Mouse (Mus musculus): ENCODE data around the gene Phospho2.
A peak's percentile ranks its signal among the peaks of the same experiment; 100 is the strongest.
"Not testable (repeated sequence)": the region's sequence is repeated elsewhere in the genome, so short reads cannot be mapped to it uniquely, and the experiment has no call there.

Phospho2 gene

GRCm38 (mm10) chr2:69789429-69790069 lies at the start of gene Phospho2, which contains the start of gene Ccdc173:
Phospho2 (plus strand) TSS chr2:69789623.
Ccdc173 (minus strand) TSS chr2:69789575.
- DNase-seq: peak; percentile 97

GRCm38 (mm10) chr2:69745091-69745490 lies 44.3 kb upstream of the Phospho2 start:
- DNase-seq: no peak

- no peak for DNase-seq
Observed at GRCm38 (mm10) chr2:69760980-69761379, 28.4 kb upstream of the Phospho2 start.

- DNase-seq: no peak
Observed at GRCm38 (mm10) chr2:69763340-69763739, 26.1 kb upstream of the Phospho2 start.

- no peak for DNase-seq
Observed at GRCm38 (mm10) chr2:69764716-69765115, 24.7 kb upstream of the Phospho2 start.

GRCm38 (mm10) chr2:69773331-69773730 lies 16.1 kb upstream of the Phospho2 start:
- DNase-seq: no peak

GRCm38 (mm10) chr2:69777985-69778835 lies 11.2 kb upstream of the Phospho2 start:
- DNase-seq: peak; percentile 64

GRCm38 (mm10) chr2:69778836-69779177 lies 10.6 kb upstream of the Phospho2 start:
- DNase-seq: peak; percentile 64

- no peak for DNase-seq
Observed at GRCm38 (mm10) chr2:69788974-69789373, 449 bp upstream of the Phospho2 start.

GRCm38 (mm10) chr2:69790285-69790684 lies 862 bp downstream of the Phospho2 start:
- DNase-seq: peak; percentile 87

GRCm38 (mm10) chr2:69790722-69791121 lies 1.3 kb downstream of the Phospho2 start:
- DNase-seq: no peak

GRCm38 (mm10) chr2:69802911-69803312 lies 13.5 kb downstream of the Phospho2 start:
- DNase-seq: peak; percentile 83

GRCm38 (mm10) chr2:69803756-69804155 lies 14.3 kb downstream of the Phospho2 start:
- DNase-seq: no peak

GRCm38 (mm10) chr2:69804663-69805062 lies 15.2 kb downstream of the Phospho2 start:
- DNase-seq: not testable (repeated sequence)

GRCm38 (mm10) chr2:69810169-69810568 lies 20.7 kb downstream of the Phospho2 start:
- no peak for DNase-seq

- DNase-seq: not testable (repeated sequence)
Observed at GRCm38 (mm10) chr2:69811349-69811748, 21.9 kb downstream of the Phospho2 start.

GRCm38 (mm10) chr2:69816575-69816974 lies 27.2 kb downstream of the Phospho2 start:
- no peak for DNase-seq

- DNase-seq: no peak
Observed at GRCm38 (mm10) chr2:69818350-69819085, 29.1 kb downstream of the Phospho2 start.

- DNase-seq: no peak
Observed at GRCm38 (mm10) chr2:69820201-69820600, 30.8 kb downstream of the Phospho2 start.

- DNase-seq: peak; percentile 30
Observed at GRCm38 (mm10) chr2:69821711-69822110, 32.3 kb downstream of the Phospho2 start, which contains the start of gene Klhl23. Klhl23 (plus strand) TSS chr2:69821944.

- DNase-seq: peak; percentile 30
Observed at GRCm38 (mm10) chr2:69822361-69823128, 33.1 kb downstream of the Phospho2 start.

- peak; percentile 21 for DNase-seq
Observed at GRCm38 (mm10) chr2:69823129-69823677, 33.8 kb downstream of the Phospho2 start.

Data from thymus, postnatal 25 days (tissue).